Mouse (Mus musculus) lung, embryonic 14.5 days (tissue): ENCODE measurements around the gene Agpat4. TPM values are rescaled to one million over a fixed set of nuclear protein-coding genes. Genes with fewer than 3 reads are reported as not detected.

Experiments used
- ATAC-seq: fragments of 200-750 bp; cut with Nextera tagmentation; 2 replicates; pipeline ENCODE4 v1.8.0; 2017; ENCODE audit warnings: mild to moderate bottlenecking, moderate TSS enrichment, moderate library complexity; ENCODE audit not compliant: insufficient read depth
- DNase-seq: peaks from one replicate; pipeline ENCODE4 v3.0.0-alpha.2; 2015
- H3K27ac ChIP-seq: fragments of 300-500 bp; sonication (generic); 2 replicates; pipeline ENCODE4 v1.5.1; 2014; ENCODE audit warnings: low read depth, mild to moderate bottlenecking, moderate library complexity
- H3K27me3 ChIP-seq: fragments of 300-500 bp; sonication (generic); 2 replicates; pipeline ENCODE4 v1.6.1; 2014; ENCODE audit warnings: low read length, control low read depth; ENCODE audit not compliant: insufficient read depth
- H3K36me3 ChIP-seq: fragments of 300-500 bp; sonication (generic); 2 replicates; pipeline ENCODE4 v1.6.1; 2014; ENCODE audit warnings: control low read depth; ENCODE audit not compliant: insufficient read depth
- H3K4me1 ChIP-seq: fragments of 300-500 bp; sonication (generic); 2 replicates; pipeline ENCODE4 v1.6.1; 2014; ENCODE audit warnings: antibody characterized with exemption, control low read depth; ENCODE audit not compliant: insufficient read depth
- H3K4me2 ChIP-seq: fragments of 300-500 bp; sonication (generic); 2 replicates; pipeline ENCODE4 v1.6.1; 2014; ENCODE audit warnings: mild to moderate bottlenecking
- H3K4me3 ChIP-seq: fragments of 300-500 bp; sonication (generic); 2 replicates; pipeline ENCODE4 v1.5.1; 2014; ENCODE audit warnings: low read depth, low read length
- H3K9ac ChIP-seq: fragments of 300-500 bp; sonication (generic); 2 replicates; pipeline ENCODE4 v1.6.1; 2014
- H3K9me3 ChIP-seq: fragments of 300-500 bp; sonication (generic); 2 replicates; pipeline ENCODE4 v1.6.1; 2016; ENCODE audit warnings: low read depth, low read length, control low read depth
- CTCF ChIP-seq: IDR thresholded peaks from 2 replicates; pipeline ENCODE4 v1.5.1; 2016; ENCODE audit warnings: antibody characterized with exemption, low read depth
- WGBS: fragments of 180-500 bp; shearing (Covaris S2); extraction: QIAGEN DNeasy Blood & Tissue Kit; methylation state at CpG from one replicate; pipeline ENCODE4 v1.1.7; 2014; 5-methylcytosine and 5-hydroxymethylcytosine counted together
- polyA plus RNA-seq: library from polyadenylated mRNA; unstranded; fragments of >200 nt; fragmentation: Nextera tagmentation; extraction: Ambion mirVana; gene quantifications from 2 replicates; pipeline ENCODE4 v1.2.1, GENCODE M21; 2014

Agpat4 gene
- polyA plus RNA-seq, 1 experiment from 2014 or later, result 28.2 TPM

- Histone ChIP-seq H3K9ac (no peak overlapping the region), H3K4me1 (no peaks in the 10 kb centered on the region), H3K36me3 (no peaks in the 10 kb centered on the region), H3K4me2 (no peak overlapping the region), H3K27ac (no peak overlapping the region), H3K4me3 (no peak overlapping the region), H3K27me3 (no peaks in the 10 kb centered on the region), H3K9me3 (no peaks in the 10 kb centered on the region)
- TF ChIP-seq CTCF, result no peak
- ATAC-seq (no peak), DNase-seq (peak; percentile 29)
- 73% methylated on average over 9 of the region's 9 CpGs for WGBS
Observed at GRCm38 (mm10) chr17:12094827-12095590, 23.5 kb upstream of the Agpat4 start.

- ATAC-seq, result no peak
Observed at GRCm38 (mm10) chr17:12099415-12099814, 19.1 kb upstream of the Agpat4 start.

DNA sequence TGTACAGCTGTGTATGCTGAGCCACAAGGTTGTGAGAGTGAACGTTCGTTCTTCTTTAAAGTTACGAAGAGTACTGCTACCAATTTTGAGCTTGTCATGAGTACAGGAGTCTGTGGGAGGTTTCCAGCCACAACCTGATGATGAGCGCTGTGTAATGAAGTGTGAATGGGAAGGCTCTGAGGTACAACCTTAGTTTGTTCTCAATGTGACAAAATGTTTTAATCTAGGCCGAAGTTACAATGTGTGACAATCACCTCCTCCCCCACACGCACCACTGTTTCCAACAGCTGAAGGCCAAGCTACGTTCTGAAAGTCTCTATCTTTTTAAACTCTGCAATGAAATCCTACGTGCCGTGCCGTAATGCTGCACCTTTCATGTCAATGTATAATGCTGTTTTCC, 16.2 kb upstream of the Agpat4 start:
- no peaks in the 10 kb centered on the region for H3K36me3 ChIP-seq
- ATAC-seq (no peak), DNase-seq (no peak)
- H3K4me1 ChIP-seq, result no peaks in the 10 kb centered on the region
- no peak overlapping the region for H3K4me3 ChIP-seq
- H3K27ac ChIP-seq, result no peak overlapping the region
- no peak overlapping the region for H3K4me2 ChIP-seq
- WGBS, result 90% methylated on average over 10 of the region's 10 CpGs
- no peaks in the 10 kb centered on the region for H3K27me3 ChIP-seq
- H3K9ac ChIP-seq, result no peak overlapping the region
- no peak for TF ChIP-seq CTCF
- no peaks in the 10 kb centered on the region for H3K9me3 ChIP-seq

More at GRCm38 (mm10) chr17:12099415-12099814, 19.1 kb upstream of the Agpat4 start:
- Histone ChIP-seq H3K4me2 (no peak overlapping the region), H3K27ac (no peak overlapping the region), H3K9ac (no peak overlapping the region), H3K36me3 (no peaks in the 10 kb centered on the region), H3K9me3 (no peaks in the 10 kb centered on the region), H3K4me3 (no peak overlapping the region), H3K4me1 (no peaks in the 10 kb centered on the region), H3K27me3 (no peaks in the 10 kb centered on the region)
- DNase-seq, result no peak
- no peak for TF ChIP-seq CTCF

- TF ChIP-seq CTCF, result peak; percentile 60
- 75% methylated on average over 6 of the region's 6 CpGs for WGBS
- no peak overlapping the region for H3K4me2 ChIP-seq
- H3K9ac ChIP-seq, result no peak overlapping the region
- no peaks in the 10 kb centered on the region for H3K36me3 ChIP-seq
- ATAC-seq (no peak), DNase-seq (peak; percentile 55)
- no peaks in the 10 kb centered on the region for H3K27me3 ChIP-seq
- no peak overlapping the region for H3K27ac ChIP-seq
- no peaks in the 10 kb centered on the region for H3K9me3 ChIP-seq
- H3K4me3 ChIP-seq, result no peak overlapping the region
- H3K4me1 ChIP-seq, result no peaks in the 10 kb centered on the region
Observed at GRCm38 (mm10) chr17:12103781-12104180, 14.7 kb upstream of the Agpat4 start.

DNA sequence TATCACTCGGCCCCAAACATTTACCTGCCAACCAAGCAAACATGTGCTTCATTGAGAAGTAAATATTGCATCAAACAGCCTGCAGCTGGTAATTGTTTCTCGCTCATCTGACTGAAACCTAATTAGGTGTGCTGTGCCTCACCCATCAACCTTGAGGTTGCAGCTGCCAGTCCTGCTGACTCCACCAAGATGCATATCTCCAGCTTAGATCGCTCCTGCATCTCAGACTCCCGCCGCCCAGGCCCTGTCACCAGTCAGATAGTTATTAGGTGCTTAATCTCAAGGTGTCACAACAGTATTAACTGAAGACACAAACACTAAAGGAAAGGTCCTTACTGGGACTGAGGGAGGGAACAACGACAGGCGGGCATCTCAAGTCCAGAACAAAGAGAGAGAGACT, 14.3 kb upstream of the Agpat4 start:
- H3K9me3 ChIP-seq, result no peaks in the 10 kb centered on the region
- 47% methylated on average over 7 of the region's 7 CpGs for WGBS
- DNase-seq (no peak), ATAC-seq (no peak)
- no peaks in the 10 kb centered on the region for H3K27me3 ChIP-seq
- no peak overlapping the region for H3K9ac ChIP-seq
- H3K4me2 ChIP-seq, result no peak overlapping the region
- H3K36me3 ChIP-seq, result no peaks in the 10 kb centered on the region
- TF ChIP-seq CTCF, result no peak
- H3K4me3 ChIP-seq, result no peak overlapping the region
- no peaks in the 10 kb centered on the region for H3K4me1 ChIP-seq
- H3K27ac ChIP-seq, result no peak overlapping the region

DNA sequence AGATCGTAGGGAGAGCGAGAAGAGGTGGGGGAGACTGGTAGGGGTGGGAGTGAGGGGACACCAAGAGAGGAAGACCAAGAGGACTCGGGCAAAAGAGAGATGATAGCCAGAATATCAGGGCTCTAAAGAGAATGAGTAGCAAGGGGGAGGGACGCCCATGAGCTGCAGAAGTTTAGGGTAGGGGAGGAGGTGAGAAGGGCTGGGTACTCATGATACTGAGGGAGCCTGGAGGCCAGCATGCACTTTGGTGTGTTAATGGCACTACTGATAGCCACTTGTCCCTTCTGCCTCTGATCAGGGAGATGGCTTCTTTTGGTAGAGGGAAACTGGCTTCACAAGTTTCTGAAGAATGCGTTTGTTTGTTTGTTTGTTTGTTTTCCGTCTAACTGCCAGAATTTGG, 13.8 kb upstream of the Agpat4 start:
- TF ChIP-seq CTCF, result no peak
- DNase-seq (no peak), ATAC-seq (no peak)
- Histone ChIP-seq H3K4me1 (no peaks in the 10 kb centered on the region), H3K9ac (no peak overlapping the region), H3K36me3 (no peaks in the 10 kb centered on the region), H3K9me3 (no peaks in the 10 kb centered on the region), H3K4me3 (no peak overlapping the region), H3K27me3 (no peaks in the 10 kb centered on the region), H3K27ac (no peak overlapping the region), H3K4me2 (no peak overlapping the region)
- 70% methylated on average over 6 of the region's 6 CpGs for WGBS

DNA sequence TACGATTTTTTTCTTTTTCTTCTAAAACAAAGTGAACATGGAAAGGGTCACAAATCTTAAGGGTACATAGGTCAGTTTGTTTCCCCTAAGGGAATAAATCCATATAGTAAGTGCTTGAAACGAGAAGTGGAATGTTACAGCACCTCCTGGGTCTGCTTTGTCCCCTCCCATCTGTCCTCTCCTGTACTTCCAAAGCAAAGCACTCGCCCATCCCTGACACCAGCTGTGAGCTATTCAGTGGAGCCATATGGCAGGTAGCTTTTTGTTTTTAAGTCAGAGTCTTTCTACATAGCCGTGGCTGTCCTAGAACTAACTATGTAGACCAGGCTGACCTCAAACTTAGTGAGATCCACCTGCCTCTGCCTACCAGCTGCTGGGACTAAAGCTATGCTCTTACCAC, 12.2 kb upstream of the Agpat4 start:
- Histone ChIP-seq H3K36me3 (no peaks in the 10 kb centered on the region), H3K9me3 (no peaks in the 10 kb centered on the region), H3K4me3 (no peak overlapping the region), H3K4me1 (no peaks in the 10 kb centered on the region), H3K27ac (no peak overlapping the region), H3K9ac (no peak overlapping the region), H3K4me2 (no peak overlapping the region), H3K27me3 (no peaks in the 10 kb centered on the region)
- ATAC-seq, result no peak
- WGBS, result 60% methylated on average over 4 of the region's 4 CpGs
- DNase-seq, result no peak
- TF ChIP-seq CTCF, result no peak
